Mouse (Mus musculus): Measurements from ENCODE around the gene C1ql2.

DNA sequence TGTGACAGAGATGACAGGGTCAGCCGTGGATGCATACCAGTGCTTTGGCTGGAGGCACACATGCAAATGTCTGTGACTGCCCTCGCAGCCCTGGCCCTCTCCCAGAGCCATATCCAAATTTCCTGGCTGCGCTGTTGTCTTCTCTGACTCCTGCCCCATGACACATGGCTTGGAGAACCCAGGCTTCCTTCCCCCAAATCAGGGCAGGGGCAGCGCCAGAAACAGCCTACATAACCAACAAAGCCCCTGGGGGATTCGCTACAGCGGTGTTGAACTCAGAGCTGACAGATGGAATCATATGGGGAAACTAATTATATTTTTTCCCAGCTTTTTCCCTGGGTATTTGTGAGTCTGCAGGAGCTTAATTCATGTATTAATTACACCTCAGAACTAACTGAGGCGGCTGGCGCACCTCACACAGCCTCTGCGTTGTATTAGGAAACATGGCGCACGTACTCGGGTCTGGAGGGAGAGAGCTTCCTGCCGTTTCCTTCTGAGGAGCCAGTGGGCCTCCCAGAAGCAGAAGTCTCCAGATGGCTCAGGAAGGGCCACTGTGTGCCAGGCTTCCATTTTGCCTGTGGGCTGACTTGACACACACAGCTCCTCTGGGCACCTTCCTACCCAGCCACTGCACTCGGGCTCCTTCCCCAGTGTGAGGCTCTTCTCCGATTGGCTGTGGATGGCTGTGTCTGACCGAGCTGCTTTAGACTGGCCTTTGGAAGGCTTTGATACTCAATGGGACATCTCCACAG is 18.9 kb upstream of the C1ql2 start:
- TF ChIP-seq GATA1 (IDR thresholded peaks at IDR 0.05; ENCODE audit: borderline replicate concordance, low read length) (no peak), FLI1 (IDR thresholded peaks at IDR 0.05; ENCODE audit: low read length) (no peak)

Measured in megakaryocyte, embryonic 14.5 days (primary cell).